Mouse (Mus musculus): Measurements from ENCODE around the gene Tfe3. TPM values are rescaled to one million over a fixed set of nuclear protein-coding genes. Genes with fewer than 3 reads are reported as not detected.
"Not testable (repeated sequence)": the region's sequence is repeated elsewhere in the genome, so short reads cannot be mapped to it uniquely, and the experiment has no call there.

Tfe3 gene
- polyA plus RNA-seq, 1 experiment from 2014 or later: 36.5 TPM

DNA sequence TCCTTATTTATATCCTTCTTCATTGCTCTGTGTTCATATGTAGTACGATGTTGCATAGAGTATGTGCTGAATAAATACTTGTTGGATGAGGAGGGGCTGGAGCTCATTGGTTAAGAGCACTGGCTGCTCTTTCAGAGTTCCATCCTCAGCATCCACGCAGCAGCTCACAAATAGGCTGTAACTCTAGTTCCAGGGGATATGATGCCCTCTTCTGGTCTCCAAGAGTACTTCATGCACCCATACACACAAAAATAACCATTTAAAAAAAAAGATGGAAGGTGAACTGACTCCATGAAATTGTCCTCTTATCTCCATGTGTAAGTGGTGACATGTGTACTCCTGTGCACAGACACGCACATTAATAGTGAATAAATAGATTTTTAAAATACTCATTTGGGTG, 31.0 kb downstream of the Tfe3 start:
- Histone ChIP-seq H3K4me3 (no peak overlapping the region), H3K9me3 (no peaks in the 10 kb centered on the region), H3K4me1 (replicated peaks) (peaks cover 10% of the 10 kb centered on the region), H3K27me3 (ENCODE audit: insufficient read depth, poor library complexity, severe bottlenecking) (no peaks in the 10 kb centered on the region), H3K27ac (no peak overlapping the region), H3K36me3 (peaks cover 6% of the 10 kb centered on the region)
- no peak for DNase-seq (ENCODE audit: low spot score)
- WGBS: 48% methylated on average over 3 of the region's 3 CpGs

DNA sequence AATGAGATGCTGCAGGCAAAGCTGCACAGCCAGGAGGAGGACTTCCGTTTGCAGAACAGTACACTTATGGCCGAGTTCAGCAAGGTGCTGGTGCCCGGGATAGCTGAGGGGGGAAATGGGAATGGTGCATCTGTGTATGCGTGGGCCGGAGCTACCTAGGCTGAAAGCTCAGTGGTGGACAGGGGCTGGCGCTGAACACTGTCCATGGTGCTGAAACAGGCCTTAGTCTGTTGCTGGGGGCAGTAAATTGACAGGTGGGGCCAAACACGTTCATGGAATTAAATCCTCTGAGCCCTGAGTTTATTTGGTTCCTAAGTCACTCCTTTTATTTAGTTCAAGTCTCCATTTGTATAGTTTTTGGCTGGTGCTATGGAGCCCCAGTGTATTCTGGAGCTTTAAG, 32.7 kb downstream of the Tfe3 start:
- DNase-seq (ENCODE audit: low spot score): peak; percentile 18
- no peaks in the 10 kb centered on the region for H3K27me3 ChIP-seq (ENCODE audit: insufficient read depth, poor library complexity, severe bottlenecking)
- H3K27ac ChIP-seq: no peak overlapping the region
- WGBS: 33% methylated on average over 7 of the region's 7 CpGs
- H3K4me1 ChIP-seq (replicated peaks): peaks cover 10% of the 10 kb centered on the region
- no peak overlapping the region for H3K4me3 ChIP-seq
- H3K9me3 ChIP-seq: no peaks in the 10 kb centered on the region; the same call in 1 of the 2 replicates
- peaks cover 16% of the 10 kb centered on the region for H3K36me3 ChIP-seq

DNA sequence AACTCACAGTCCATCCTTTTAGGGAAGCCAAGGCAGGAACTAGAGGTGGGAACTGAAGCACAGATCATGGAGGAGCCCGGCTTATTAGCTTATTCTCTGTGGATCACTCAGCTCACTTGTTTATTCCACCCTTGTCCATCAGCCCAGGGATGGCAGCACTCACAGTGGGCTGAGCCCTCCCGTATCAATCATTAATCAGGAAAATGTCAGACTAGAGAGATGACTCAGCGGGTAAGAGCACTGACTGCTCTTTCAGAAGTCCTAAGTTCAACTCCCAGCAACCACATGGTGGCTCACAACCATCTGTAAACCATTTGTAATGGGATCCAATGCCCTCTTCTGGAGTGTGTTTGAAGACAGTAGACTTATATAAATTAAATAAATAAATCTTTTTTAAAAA, 35.0 kb downstream of the Tfe3 start:
- Histone ChIP-seq H3K4me1 (replicated peaks) (no peaks in the 10 kb centered on the region), H3K9me3 (no peaks in the 10 kb centered on the region; the same call in 1 of the 2 replicates), H3K27ac (no peak overlapping the region), H3K27me3 (ENCODE audit: insufficient read depth, poor library complexity, severe bottlenecking) (no peaks in the 10 kb centered on the region), H3K36me3 (peaks cover 37% of the 10 kb centered on the region), H3K4me3 (no peak overlapping the region)
- no peak for DNase-seq (ENCODE audit: low spot score)
- 83% methylated on average over 3 of the region's 3 CpGs for WGBS

GRCm38 (mm10) chrX:7802157-7802556, 39.8 kb downstream of the Tfe3 start:
- peaks cover 70% of the 10 kb centered on the region for H3K36me3 ChIP-seq

GRCm38 (mm10) chrX:7815016-7815415, 52.7 kb downstream of the Tfe3 start:
- H3K36me3 ChIP-seq: peaks cover 89% of the 10 kb centered on the region
- DNase-seq (ENCODE audit: low spot score): not testable (repeated sequence)
- 53% methylated on average over 8 of the region's 8 CpGs for WGBS

More at GRCm38 (mm10) chrX:7802157-7802556, 39.8 kb downstream of the Tfe3 start:
- 90% methylated on average over 2 of the region's 2 CpGs for WGBS
- DNase-seq (ENCODE audit: low spot score); H3K27ac ChIP-seq; H3K4me1 ChIP-seq (replicated peaks); H3K27me3 ChIP-seq (ENCODE audit: insufficient read depth, poor library complexity, severe bottlenecking); H3K4me3 ChIP-seq; H3K9me3 ChIP-seq: not testable (repeated sequence)

GRCm38 (mm10) chrX:7821865-7822779, 59.8 kb downstream of the Tfe3 start, which contains the start of gene Kcnd1:
Kcnd1 (plus strand) TSS chrX:7822289.
- Histone ChIP-seq H3K4me3 (peak within 1 kb of the TSS; percentile 43), H3K27me3 (ENCODE audit: insufficient read depth, poor library complexity, severe bottlenecking) (no peaks in the 10 kb centered on the region), H3K4me1 (replicated peaks) (peaks cover 14% of the 10 kb centered on the region), H3K27ac (peak within 1 kb of the TSS; percentile 40), H3K9me3 (peaks cover 16% of the 10 kb centered on the region; the same call in 1 of the 2 replicates), H3K36me3 (peaks cover 28% of the 10 kb centered on the region)
- peak; percentile 9 for DNase-seq (ENCODE audit: low spot score)
- 22% methylated on average over 24 of the region's 24 CpGs for WGBS

More at GRCm38 (mm10) chrX:7815016-7815415, 52.7 kb downstream of the Tfe3 start:
- not testable (repeated sequence) for H3K9me3 ChIP-seq; H3K4me1 ChIP-seq (replicated peaks); H3K4me3 ChIP-seq; H3K27ac ChIP-seq; H3K27me3 ChIP-seq (ENCODE audit: insufficient read depth, poor library complexity, severe bottlenecking)

MicroRNAs within 50 kb of the gene (microRNA counts, 519-probe panel; counts per million panel counts)
- 1,255 counts per million, percentile 77 among the panel's probes with 10 or more counts for microRNA mmu-miR-1198

Other genes with a start within 250 kb of the Tfe3 start
- 0.07 and 0.08 TPM in 2 replicates for gene Foxp3, start 188.9 kb upstream of the Tfe3 start, polyA plus RNA-seq (2016; fragmentation: Nextera tagmentation; extraction: Ambion mirVana)
- 2.5 and 2.8 TPM in 2 replicates for gene Ppp1r3f, start 188.3 kb upstream of the Tfe3 start, polyA plus RNA-seq (2016; fragmentation: Nextera tagmentation; extraction: Ambion mirVana)
- 33.5 and 34.4 TPM in 2 replicates for gene Ccdc22, start 157.0 kb upstream of the Tfe3 start, polyA plus RNA-seq (2016; fragmentation: Nextera tagmentation; extraction: Ambion mirVana)
- not detected in 2 replicates for gene Cacna1f, start 155.5 kb upstream of the Tfe3 start, polyA plus RNA-seq (2016; fragmentation: Nextera tagmentation; extraction: Ambion mirVana)
- gene Syp, start 124.1 kb upstream of the Tfe3 start, polyA plus RNA-seq (2016; fragmentation: Nextera tagmentation; extraction: Ambion mirVana): 18.5 and 26.5 TPM in 2 replicates
- 4.4 and 4.5 TPM in 2 replicates for gene Prickle3, start 105.3 kb upstream of the Tfe3 start, polyA plus RNA-seq (2016; fragmentation: Nextera tagmentation; extraction: Ambion mirVana)
- gene Plp2, start 91.2 kb upstream of the Tfe3 start, polyA plus RNA-seq (2016; fragmentation: Nextera tagmentation; extraction: Ambion mirVana): 40.9 and 52.0 TPM in 2 replicates
- not detected in 2 replicates for gene Magix, start 81.3 kb upstream of the Tfe3 start, polyA plus RNA-seq (2016; fragmentation: Nextera tagmentation; extraction: Ambion mirVana)
- gene Gpkow, start 65.4 kb upstream of the Tfe3 start, polyA plus RNA-seq (2016; fragmentation: Nextera tagmentation; extraction: Ambion mirVana): 36.0 and 42.8 TPM in 2 replicates
- 19.5 and 23.7 TPM in 2 replicates for gene Wdr45, start 48.2 kb upstream of the Tfe3 start, polyA plus RNA-seq (2016; fragmentation: Nextera tagmentation; extraction: Ambion mirVana)
- gene Gm45208, start 40.3 kb upstream of the Tfe3 start, polyA plus RNA-seq (2016; fragmentation: Nextera tagmentation; extraction: Ambion mirVana): not detected in 2 replicates
- 78.2 and 101 TPM in 2 replicates for gene Praf2, start 34.1 kb upstream of the Tfe3 start, polyA plus RNA-seq (2016; fragmentation: Nextera tagmentation; extraction: Ambion mirVana)
- 18.7 and 22.9 TPM in 2 replicates for gene Ccdc120, start 11.7 kb upstream of the Tfe3 start, polyA plus RNA-seq (2016; fragmentation: Nextera tagmentation; extraction: Ambion mirVana)
- 45.3 and 47.8 TPM in 2 replicates for gene Gripap1, start 27.2 kb downstream of the Tfe3 start, polyA plus RNA-seq (2016; fragmentation: Nextera tagmentation; extraction: Ambion mirVana)
- 1.4 and 2.2 TPM in 2 replicates for gene Kcnd1, start 59.7 kb downstream of the Tfe3 start, polyA plus RNA-seq (2016; fragmentation: Nextera tagmentation; extraction: Ambion mirVana)
- 43.8 and 55.9 TPM in 2 replicates for gene Otud5, start 78.8 kb downstream of the Tfe3 start, polyA plus RNA-seq (2016; fragmentation: Nextera tagmentation; extraction: Ambion mirVana)
- 8.8 and 10.2 TPM in 2 replicates for gene Pim2, start 115.7 kb downstream of the Tfe3 start, polyA plus RNA-seq (2016; fragmentation: Nextera tagmentation; extraction: Ambion mirVana)
- gene Slc35a2, start 121.5 kb downstream of the Tfe3 start, polyA plus RNA-seq (2016; fragmentation: Nextera tagmentation; extraction: Ambion mirVana): 26.6 and 32.5 TPM in 2 replicates
- gene Pqbp1, start 136.7 kb downstream of the Tfe3 start, polyA plus RNA-seq (2016; fragmentation: Nextera tagmentation; extraction: Ambion mirVana): 131 and 160 TPM in 2 replicates
- gene Timm17b, start 136.8 kb downstream of the Tfe3 start, polyA plus RNA-seq (2016; fragmentation: Nextera tagmentation; extraction: Ambion mirVana): 206 and 214 TPM in 2 replicates
- gene Gm10491, start 145.3 kb downstream of the Tfe3 start, polyA plus RNA-seq (2016; fragmentation: Nextera tagmentation; extraction: Ambion mirVana): not detected in 2 replicates
- gene Gm10490, start 147.0 kb downstream of the Tfe3 start, polyA plus RNA-seq (2016; fragmentation: Nextera tagmentation; extraction: Ambion mirVana): not detected in 2 replicates
- gene Pcsk1n, start 157.3 kb downstream of the Tfe3 start, polyA plus RNA-seq (2016; fragmentation: Nextera tagmentation; extraction: Ambion mirVana): 7.8 and 39.8 TPM in 2 replicates
- not detected in 2 replicates for gene Eras, start 166.0 kb downstream of the Tfe3 start, polyA plus RNA-seq (2016; fragmentation: Nextera tagmentation; extraction: Ambion mirVana)
- gene Hdac6, start 185.3 kb downstream of the Tfe3 start, polyA plus RNA-seq (2016; fragmentation: Nextera tagmentation; extraction: Ambion mirVana): 58.5 and 61.5 TPM in 2 replicates
- gene Gata1, start 215.5 kb downstream of the Tfe3 start, polyA plus RNA-seq (2016; fragmentation: Nextera tagmentation; extraction: Ambion mirVana): 5.3 and 7.4 TPM in 2 replicates